Mouse (Mus musculus): Measurements from ENCODE around the gene Eml2. TPM values are rescaled to one million over a fixed set of nuclear protein-coding genes. Genes with fewer than 3 reads are reported as not detected.
A peak's percentile ranks its signal among the peaks of the same experiment; 100 is the strongest.

Eml2 gene
- polyA plus RNA-seq, 1 experiment from 2014 or later: 6.4 TPM

DNA sequence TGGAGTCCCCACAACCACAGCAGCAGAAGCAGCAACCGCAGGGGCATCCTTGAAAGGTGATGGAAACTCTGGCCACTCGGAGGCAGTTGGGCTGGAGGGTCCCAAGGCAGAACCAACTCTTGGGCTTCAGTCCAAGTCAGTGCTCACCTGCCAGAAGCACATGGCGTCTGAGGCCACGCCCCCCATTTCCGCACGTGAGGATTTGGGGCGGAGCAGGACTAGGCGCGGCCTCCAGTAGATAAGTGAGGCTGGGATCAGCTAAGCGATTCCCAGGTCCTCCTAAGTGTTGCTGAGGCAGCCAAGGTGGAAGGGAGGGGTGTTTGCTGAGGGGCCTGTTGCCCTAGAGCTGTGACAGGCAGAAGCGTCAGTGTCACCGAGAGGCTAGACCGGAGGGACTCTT is 11.2 kb upstream of the Eml2 start:
- Histone ChIP-seq H3K27ac (no peak overlapping the region), H3K27me3 (peaks cover 39% of the 10 kb centered on the region), H3K4me3 (no peak overlapping the region), H3K4me2 (peak overlapping the region; percentile 42), H3K4me1 (peaks cover 37% of the 10 kb centered on the region), H3K36me3 (ENCODE audit: poor library complexity, severe bottlenecking) (no peaks in the 10 kb centered on the region), H3K9me3 (replicated peaks) (peaks cover 8% of the 10 kb centered on the region; the same call in 1 of the 2 replicates), H3K9ac (0 out of 2 replicates have a peak overlapping the region, but pooled peaks have one; percentile 30)
- ATAC-seq: no peak
- WGBS: 4% methylated on average over 13 of the region's 13 CpGs

- Histone ChIP-seq H3K9me3 (replicated peaks) (peaks cover 8% of the 10 kb centered on the region; the same call in 1 of the 2 replicates), H3K27me3 (peaks cover 31% of the 10 kb centered on the region), H3K4me2 (peak within 1 kb of the TSS; percentile 47), H3K4me1 (peaks cover 32% of the 10 kb centered on the region), H3K36me3 (ENCODE audit: poor library complexity, severe bottlenecking) (no peaks in the 10 kb centered on the region), H3K4me3 (peak within 1 kb of the TSS; percentile 21), H3K9ac (peak within 1 kb of the TSS; percentile 37), H3K27ac (peak within 1 kb of the TSS; percentile 51)
- WGBS: 9% methylated on average over 14 of the region's 14 CpGs
- peak; percentile 48 for ATAC-seq
Measured at GRCm38 (mm10) chr7:19165656-19166423, 10.4 kb upstream of the Eml2 start, which contains the start of gene Gipr. Gene Gipr (minus strand): TSS chr7:19166127.

GRCm38 (mm10) chr7:19166990-19167389 is 9.2 kb upstream of the Eml2 start:
- Histone ChIP-seq H3K9ac (no peak overlapping the region), H3K36me3 (ENCODE audit: poor library complexity, severe bottlenecking) (no peaks in the 10 kb centered on the region), H3K4me1 (peaks cover 35% of the 10 kb centered on the region), H3K27ac (no peak overlapping the region), H3K4me2 (no peak overlapping the region), H3K4me3 (no peak overlapping the region), H3K9me3 (replicated peaks) (peaks cover 8% of the 10 kb centered on the region; the same call in 1 of the 2 replicates), H3K27me3 (peaks cover 27% of the 10 kb centered on the region)
- ATAC-seq: no peak
- WGBS: 90% methylated on average over 3 of the region's 3 CpGs

DNA sequence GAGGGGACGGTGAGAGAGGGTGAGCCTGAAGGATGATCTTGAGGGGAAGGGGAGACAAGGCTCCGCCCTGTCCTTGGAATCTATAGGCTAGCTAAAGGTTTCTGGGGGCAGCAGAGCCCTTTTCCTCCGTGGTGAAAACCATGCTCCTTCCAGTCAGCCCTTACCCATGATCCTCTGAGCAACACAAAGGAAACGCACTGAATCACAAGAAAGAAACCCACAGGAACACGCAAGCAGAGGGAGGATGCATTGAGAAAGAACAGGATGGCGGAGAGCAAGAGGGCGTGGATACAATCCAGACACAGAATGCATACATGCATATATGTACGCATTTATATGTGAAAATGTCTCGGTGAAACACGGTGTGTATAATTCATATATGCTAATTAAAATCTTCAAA is 6.7 kb upstream of the Eml2 start:
- Histone ChIP-seq H3K27ac (peak overlapping the region; percentile 54; the same call in 1 of the 2 replicates), H3K4me3 (no peak overlapping the region), H3K4me2 (no peak overlapping the region), H3K36me3 (ENCODE audit: poor library complexity, severe bottlenecking) (no peaks in the 10 kb centered on the region), H3K4me1 (peaks cover 45% of the 10 kb centered on the region), H3K27me3 (peaks cover 22% of the 10 kb centered on the region), H3K9me3 (replicated peaks) (peaks cover 8% of the 10 kb centered on the region; the same call in 1 of the 2 replicates), H3K9ac (no peak overlapping the region)
- 62% methylated on average over 10 of the region's 10 CpGs for WGBS
- no peak for ATAC-seq

- peak; percentile 79 for ATAC-seq
- peaks cover 16% of the 10 kb centered on the region for H3K27me3 ChIP-seq
- WGBS: 66% methylated on average over 8 of the region's 8 CpGs
Measured at GRCm38 (mm10) chr7:19170142-19170541, 6.1 kb upstream of the Eml2 start.

GRCm38 (mm10) chr7:19171831-19172230 is 4.4 kb upstream of the Eml2 start:
- peak overlapping the region; percentile 63 for H3K27ac ChIP-seq

More at GRCm38 (mm10) chr7:19170142-19170541, 6.1 kb upstream of the Eml2 start:
- H3K4me1 ChIP-seq: peaks cover 38% of the 10 kb centered on the region
- no peaks in the 10 kb centered on the region for H3K36me3 ChIP-seq (ENCODE audit: poor library complexity, severe bottlenecking)
- H3K4me2 ChIP-seq: no peak overlapping the region
- H3K4me3 ChIP-seq: no peak overlapping the region
- peak overlapping the region; percentile 49; the same call in 1 of the 2 replicates for H3K27ac ChIP-seq
- H3K9ac ChIP-seq: no peak overlapping the region
- peaks cover 8% of the 10 kb centered on the region; the same call in 1 of the 2 replicates for H3K9me3 ChIP-seq (replicated peaks)

GRCm38 (mm10) chr7:19172874-19173273 is 3.3 kb upstream of the Eml2 start:
- H3K27me3 ChIP-seq: peaks cover 36% of the 10 kb centered on the region
- peak overlapping the region; percentile 59 for H3K4me2 ChIP-seq
- H3K36me3 ChIP-seq (ENCODE audit: poor library complexity, severe bottlenecking): no peaks in the 10 kb centered on the region
- no peaks in the 10 kb centered on the region for H3K9me3 ChIP-seq (replicated peaks)
- H3K4me3 ChIP-seq: peak overlapping the region; percentile 26
- no peak overlapping the region for H3K27ac ChIP-seq
- WGBS: 2% methylated on average over 17 of the region's 17 CpGs
- peak; percentile 9; the same call in 1 of the 2 replicates for ATAC-seq
- H3K4me1 ChIP-seq: peaks cover 29% of the 10 kb centered on the region
- H3K9ac ChIP-seq: no peak overlapping the region

More at GRCm38 (mm10) chr7:19171831-19172230, 4.4 kb upstream of the Eml2 start:
- Histone ChIP-seq H3K4me2 (no peak overlapping the region), H3K9ac (no peak overlapping the region), H3K4me1 (peaks cover 25% of the 10 kb centered on the region), H3K9me3 (replicated peaks) (peaks cover 7% of the 10 kb centered on the region; the same call in 1 of the 2 replicates), H3K36me3 (ENCODE audit: poor library complexity, severe bottlenecking) (no peaks in the 10 kb centered on the region), H3K4me3 (no peak overlapping the region), H3K27me3 (peaks cover 26% of the 10 kb centered on the region)
- ATAC-seq: no peak
- 51% methylated on average over 8 of the region's 8 CpGs for WGBS

DNA sequence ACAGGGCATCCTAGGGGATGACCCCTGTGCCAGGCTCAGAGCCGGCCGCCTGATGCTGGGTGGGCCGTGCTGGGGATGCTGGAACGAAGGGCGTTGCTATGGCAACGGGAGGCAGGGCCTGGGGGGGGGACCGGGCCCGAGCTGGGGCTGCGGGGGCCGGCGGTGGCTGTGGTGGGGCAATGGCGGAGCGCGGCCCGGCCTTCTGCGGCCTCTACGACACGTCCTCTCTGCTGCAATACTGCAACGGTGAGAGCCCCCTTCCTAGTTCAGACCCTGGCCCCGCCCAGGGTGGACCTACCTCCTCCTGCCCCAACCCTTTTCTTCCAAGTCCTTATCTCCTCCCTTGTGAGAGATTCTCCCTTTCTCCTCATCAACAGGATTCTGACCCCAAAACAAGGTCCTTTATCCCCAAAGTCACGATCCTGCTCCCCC is 311 bp downstream of the Eml2 start:
- Histone ChIP-seq H3K4me2 (peak overlapping the region; percentile 72), H3K9me3 (replicated peaks) (no peaks in the 10 kb centered on the region; the same call in 1 of the 2 replicates), H3K27ac (peak overlapping the region; percentile 52), H3K9ac (peak overlapping the region; percentile 68), H3K27me3 (peaks cover 55% of the 10 kb centered on the region), H3K36me3 (ENCODE audit: poor library complexity, severe bottlenecking) (no peaks in the 10 kb centered on the region), H3K4me3 (peak overlapping the region; percentile 56), H3K4me1 (peaks cover 48% of the 10 kb centered on the region)
- ATAC-seq: peak; percentile 37
- WGBS: 2% methylated on average over 21 of the region's 21 CpGs

DNA sequence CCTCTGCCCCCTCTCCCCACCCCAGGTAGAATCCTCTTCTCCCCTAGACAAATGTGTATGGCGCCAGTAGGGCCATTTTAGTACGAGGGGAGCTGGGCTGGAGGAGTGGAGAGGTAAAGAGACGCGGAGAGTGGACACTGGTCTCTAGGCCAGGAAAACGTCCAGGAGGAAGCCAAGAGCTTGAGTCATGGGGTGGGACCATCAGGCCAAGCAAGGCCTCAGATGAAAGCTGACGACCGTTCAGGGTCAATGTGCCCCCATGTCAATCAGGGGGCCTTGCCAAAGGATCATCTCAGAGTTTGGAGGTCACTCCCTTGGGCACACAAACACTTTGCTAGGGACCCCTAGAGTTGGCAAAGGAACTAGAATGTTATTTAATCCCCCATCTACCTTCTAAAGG is 995 bp downstream of the Eml2 start:
- Histone ChIP-seq H3K27me3 (peaks cover 55% of the 10 kb centered on the region), H3K9me3 (replicated peaks) (no peaks in the 10 kb centered on the region; the same call in 1 of the 2 replicates), H3K4me1 (peaks cover 48% of the 10 kb centered on the region), H3K36me3 (ENCODE audit: poor library complexity, severe bottlenecking) (peaks cover 6% of the 10 kb centered on the region; the same call in 1 of the 2 replicates), H3K4me3 (peak overlapping the region; percentile 56), H3K27ac (no peak overlapping the region), H3K9ac (peak overlapping the region; percentile 68), H3K4me2 (peak overlapping the region; percentile 72)
- no peak for ATAC-seq
- WGBS: 71% methylated on average over 7 of the region's 7 CpGs

- WGBS: 8% methylated on average over 17 of the region's 18 CpGs
- H3K9ac ChIP-seq: peak overlapping the region; percentile 43
- peaks cover 40% of the 10 kb centered on the region for H3K4me1 ChIP-seq
- no peaks in the 10 kb centered on the region; the same call in 1 of the 2 replicates for H3K9me3 ChIP-seq (replicated peaks)
- H3K36me3 ChIP-seq (ENCODE audit: poor library complexity, severe bottlenecking): peaks cover 12% of the 10 kb centered on the region; the same call in 1 of the 2 replicates
- no peak for ATAC-seq
- no peak overlapping the region for H3K27ac ChIP-seq
- H3K4me2 ChIP-seq: peak overlapping the region; percentile 72
- peak overlapping the region; percentile 56 for H3K4me3 ChIP-seq
- peaks cover 55% of the 10 kb centered on the region for H3K27me3 ChIP-seq
Measured at GRCm38 (mm10) chr7:19178035-19178434, 1.8 kb downstream of the Eml2 start.

DNA sequence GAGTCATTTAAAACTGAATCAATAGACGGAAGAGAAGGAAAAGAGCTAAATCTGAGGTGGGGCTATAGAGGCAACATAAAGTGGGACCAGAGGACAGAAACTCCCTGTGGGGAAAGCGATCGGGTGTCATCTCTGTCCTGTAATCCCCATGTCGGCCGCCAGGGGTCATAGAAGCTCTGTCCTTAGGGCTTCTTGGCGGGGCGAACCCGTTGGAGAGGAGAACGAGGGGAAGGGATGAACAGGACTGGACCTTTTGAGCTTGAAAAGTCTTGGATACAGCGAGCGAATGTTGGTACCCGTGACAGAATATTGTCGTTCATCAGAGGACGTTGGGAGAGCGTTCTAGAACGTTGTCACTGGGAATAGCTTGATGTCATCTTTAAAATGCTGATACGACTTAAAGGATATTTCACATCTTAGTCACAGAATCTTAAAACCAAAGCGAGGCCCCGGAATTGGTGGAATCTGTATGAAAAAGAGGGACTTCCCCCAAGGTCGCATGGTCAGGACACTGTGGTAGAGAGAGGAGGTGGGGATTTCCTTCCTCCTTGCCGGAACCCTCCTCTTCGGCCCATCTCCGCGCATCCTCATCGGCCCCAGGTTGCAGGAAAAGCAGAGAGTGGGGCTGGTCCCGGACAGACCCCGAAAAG is 2.3 kb downstream of the Eml2 start:
- Histone ChIP-seq H3K36me3 (ENCODE audit: poor library complexity, severe bottlenecking) (peaks cover 15% of the 10 kb centered on the region; the same call in 1 of the 2 replicates), H3K4me1 (peaks cover 37% of the 10 kb centered on the region), H3K4me3 (peak overlapping the region; percentile 56), H3K9me3 (replicated peaks) (no peaks in the 10 kb centered on the region; the same call in 1 of the 2 replicates), H3K4me2 (peak overlapping the region; percentile 72), H3K9ac (no peak overlapping the region), H3K27me3 (peaks cover 50% of the 10 kb centered on the region), H3K27ac (no peak overlapping the region)
- ATAC-seq: no peak
- WGBS: 3% methylated on average over 27 of the region's 27 CpGs
